Mouse (Mus musculus): ENCODE data around the gene Prrt4. TPM values are rescaled to one million over a fixed set of nuclear protein-coding genes. Genes with fewer than 3 reads are reported as not detected.
"Not testable (repeated sequence)": the region's sequence is repeated elsewhere in the genome, so short reads cannot be mapped to it uniquely, and the experiment has no call there.

The Prrt4 gene
- polyA plus RNA-seq, 1 experiment from 2014 or later, result 0.83 TPM

GRCm38 (mm10) chr6:29169675-29170062 lies 9.7 kb downstream of the Prrt4 start:
- ATAC-seq (ENCODE audit: insufficient number of reproducible peaks, low FRiP score, low TSS enrichment, low read depth), result no peak
- Histone ChIP-seq H3K27ac (no peak overlapping the region), H3K9ac (no peak overlapping the region)

GRCm38 (mm10) chr6:29168871-29169270 lies 10.5 kb downstream of the Prrt4 start:
- Histone ChIP-seq H3K4me1 (peaks cover 23% of the 10 kb centered on the region), H3K36me3 (no peaks in the 10 kb centered on the region), H3K9me3 (no peaks in the 10 kb centered on the region), H3K4me2 (no peak overlapping the region), H3K27ac (no peak overlapping the region), H3K27me3 (peaks cover 62% of the 10 kb centered on the region), H3K9ac (no peak overlapping the region), H3K4me3 (no peak overlapping the region)
- WGBS, result 50% methylated on average over 2 of the region's 2 CpGs
- ATAC-seq (ENCODE audit: insufficient number of reproducible peaks, low FRiP score, low TSS enrichment, low read depth), result no peak

More at GRCm38 (mm10) chr6:29169675-29170062, 9.7 kb downstream of the Prrt4 start:
- H3K4me1 ChIP-seq, result peaks cover 21% of the 10 kb centered on the region
- H3K4me3 ChIP-seq, result peak overlapping the region; percentile 54
- peak overlapping the region; percentile 100 for H3K4me2 ChIP-seq
- peaks cover 70% of the 10 kb centered on the region for H3K27me3 ChIP-seq
- 8% methylated on average over 12 of the region's 12 CpGs for WGBS
- no peaks in the 10 kb centered on the region for H3K9me3 ChIP-seq
- H3K36me3 ChIP-seq, result no peaks in the 10 kb centered on the region

GRCm38 (mm10) chr6:29166196-29166595 lies 13.2 kb downstream of the Prrt4 start:
- no peak for ATAC-seq (ENCODE audit: insufficient number of reproducible peaks, low FRiP score, low TSS enrichment, low read depth)
- Histone ChIP-seq H3K4me1 (peaks cover 25% of the 10 kb centered on the region), H3K9ac (no peak overlapping the region), H3K4me3 (no peak overlapping the region), H3K9me3 (no peaks in the 10 kb centered on the region), H3K27me3 (peaks cover 42% of the 10 kb centered on the region), H3K27ac (no peak overlapping the region), H3K4me2 (no peak overlapping the region), H3K36me3 (no peaks in the 10 kb centered on the region)
- WGBS, result 14% methylated on average over 1 of the region's 1 CpGs

- peak within 1 kb of the TSS; percentile 77 for H3K9ac ChIP-seq
- H3K4me2 ChIP-seq, result peak within 1 kb of the TSS; percentile 86
- no peaks in the 10 kb centered on the region for H3K9me3 ChIP-seq
- H3K27ac ChIP-seq, result no peak within 1 kb of the TSS
- peaks cover 10% of the 10 kb centered on the region; the same call in 1 of the 2 replicates for H3K4me1 ChIP-seq
- peaks cover 8% of the 10 kb centered on the region for H3K36me3 ChIP-seq
- H3K4me3 ChIP-seq, result peak within 1 kb of the TSS; percentile 77
- 8% methylated on average over 42 of the region's 42 CpGs for WGBS
- peak; percentile 80 for ATAC-seq (ENCODE audit: insufficient number of reproducible peaks, low FRiP score, low TSS enrichment, low read depth)
- H3K27me3 ChIP-seq, result peaks cover 26% of the 10 kb centered on the region
These were observed 14.8 kb downstream of the Prrt4 start, which contains the start of gene Rbm28 for GRCm38 (mm10) chr6:29164314-29165244. TSS of gene Rbm28 (minus strand) at chr6:29165006.

GRCm38 (mm10) chr6:29161291-29161690 lies 18.1 kb downstream of the Prrt4 start:
- not testable (repeated sequence) for H3K27me3 ChIP-seq

GRCm38 (mm10) chr6:29160786-29161185 lies 18.6 kb downstream of the Prrt4 start:
- WGBS, result 93% methylated on average over 2 of the region's 2 CpGs
- ATAC-seq (ENCODE audit: insufficient number of reproducible peaks, low FRiP score, low TSS enrichment, low read depth), result no peak
- no peaks in the 10 kb centered on the region for H3K27me3 ChIP-seq

More at GRCm38 (mm10) chr6:29161291-29161690, 18.1 kb downstream of the Prrt4 start:
- not testable (repeated sequence) for H3K4me3 ChIP-seq; H3K4me2 ChIP-seq; H3K27ac ChIP-seq; H3K9me3 ChIP-seq; H3K4me1 ChIP-seq; ATAC-seq (ENCODE audit: insufficient number of reproducible peaks, low FRiP score, low TSS enrichment, low read depth); H3K9ac ChIP-seq
- WGBS, result 97% methylated on average over 5 of the region's 5 CpGs
- H3K36me3 ChIP-seq, result peaks cover 40% of the 10 kb centered on the region

GRCm38 (mm10) chr6:29156326-29156725 lies 23.1 kb downstream of the Prrt4 start:
- Histone ChIP-seq H3K36me3 (peaks cover 82% of the 10 kb centered on the region), H3K27me3 (no peaks in the 10 kb centered on the region)
- WGBS, result 91% methylated on average over 5 of the region's 5 CpGs

More at GRCm38 (mm10) chr6:29160786-29161185, 18.6 kb downstream of the Prrt4 start:
- H3K27ac ChIP-seq, result no peak overlapping the region
- H3K9me3 ChIP-seq, result no peaks in the 10 kb centered on the region
- H3K36me3 ChIP-seq, result peaks cover 45% of the 10 kb centered on the region
- H3K9ac ChIP-seq, result no peak overlapping the region
- peaks cover 10% of the 10 kb centered on the region; the same call in 1 of the 2 replicates for H3K4me1 ChIP-seq
- no peak overlapping the region for H3K4me2 ChIP-seq
- no peak overlapping the region for H3K4me3 ChIP-seq

GRCm38 (mm10) chr6:29150001-29150400 lies 29.4 kb downstream of the Prrt4 start:
- H3K9me3 ChIP-seq, result no peaks in the 10 kb centered on the region
- 94% methylated on average over 1 of the region's 1 CpGs for WGBS
- H3K4me3 ChIP-seq, result no peak overlapping the region
- H3K9ac ChIP-seq, result no peak overlapping the region
- peaks cover 53% of the 10 kb centered on the region for H3K36me3 ChIP-seq
- no peak overlapping the region for H3K4me2 ChIP-seq
- H3K4me1 ChIP-seq, result no peaks in the 10 kb centered on the region
- H3K27ac ChIP-seq, result no peak overlapping the region
- no peaks in the 10 kb centered on the region for H3K27me3 ChIP-seq
- no peak for ATAC-seq (ENCODE audit: insufficient number of reproducible peaks, low FRiP score, low TSS enrichment, low read depth)

More at GRCm38 (mm10) chr6:29156326-29156725, 23.1 kb downstream of the Prrt4 start:
- Histone ChIP-seq H3K4me2 (no peak overlapping the region), H3K9me3 (no peaks in the 10 kb centered on the region), H3K9ac (no peak overlapping the region), H3K4me3 (no peak overlapping the region), H3K27ac (no peak overlapping the region), H3K4me1 (no peaks in the 10 kb centered on the region)
- ATAC-seq (ENCODE audit: insufficient number of reproducible peaks, low FRiP score, low TSS enrichment, low read depth), result no peak

- no peaks in the 10 kb centered on the region for H3K9me3 ChIP-seq
- ATAC-seq (ENCODE audit: insufficient number of reproducible peaks, low FRiP score, low TSS enrichment, low read depth), result no peak
- no peaks in the 10 kb centered on the region for H3K4me1 ChIP-seq
- WGBS, result 76% methylated on average over 5 of the region's 5 CpGs
- peaks cover 41% of the 10 kb centered on the region for H3K36me3 ChIP-seq
- no peak overlapping the region for H3K4me2 ChIP-seq
- H3K27me3 ChIP-seq, result no peaks in the 10 kb centered on the region
- H3K9ac ChIP-seq, result no peak overlapping the region
- H3K27ac ChIP-seq, result no peak overlapping the region
- H3K4me3 ChIP-seq, result no peak overlapping the region
These were observed 31.9 kb downstream of the Prrt4 start for GRCm38 (mm10) chr6:29147407-29148010.

GRCm38 (mm10) chr6:29146641-29147040 lies 32.7 kb downstream of the Prrt4 start:
- H3K36me3 ChIP-seq, result peaks cover 39% of the 10 kb centered on the region
- WGBS, result 61% methylated on average over 7 of the region's 7 CpGs
- ATAC-seq (ENCODE audit: insufficient number of reproducible peaks, low FRiP score, low TSS enrichment, low read depth), result no peak

GRCm38 (mm10) chr6:29145456-29146307 lies 33.7 kb downstream of the Prrt4 start:
- no peaks in the 10 kb centered on the region for H3K4me1 ChIP-seq
- H3K9me3 ChIP-seq, result no peaks in the 10 kb centered on the region
- H3K27me3 ChIP-seq, result no peaks in the 10 kb centered on the region
- no peak for ATAC-seq (ENCODE audit: insufficient number of reproducible peaks, low FRiP score, low TSS enrichment, low read depth)
- no peak overlapping the region for H3K27ac ChIP-seq
- no peak overlapping the region for H3K4me3 ChIP-seq
- 69% methylated on average over 12 of the region's 12 CpGs for WGBS
- no peak overlapping the region for H3K9ac ChIP-seq
- H3K4me2 ChIP-seq, result no peak overlapping the region
- peaks cover 31% of the 10 kb centered on the region for H3K36me3 ChIP-seq

More at GRCm38 (mm10) chr6:29146641-29147040, 32.7 kb downstream of the Prrt4 start:
- Histone ChIP-seq H3K27me3 (no peaks in the 10 kb centered on the region), H3K9ac (no peak overlapping the region), H3K9me3 (no peaks in the 10 kb centered on the region), H3K4me2 (no peak overlapping the region), H3K4me1 (no peaks in the 10 kb centered on the region), H3K27ac (no peak overlapping the region), H3K4me3 (no peak overlapping the region)

Measured in limb, embryonic 15.5 days (tissue).